Mouse (Mus musculus) megakaryocyte progenitor cell, adult 5-6 weeks (primary cell): ENCODE data around the gene Aoc3. TPM values are rescaled to one million over a fixed set of nuclear protein-coding genes. Genes with fewer than 3 reads are reported as not detected.
"Not testable (repeated sequence)": the region's sequence is repeated elsewhere in the genome, so short reads cannot be mapped to it uniquely, and the experiment has no call there.

ENCODE experiments used
- ATAC-seq: replicated peaks from 2 replicates; pipeline ENCODE4 v1.8.0; 2016; ENCODE audit warnings: mild to moderate bottlenecking, moderate TSS enrichment, inconsistent platforms; ENCODE audit not compliant: poor library complexity
- total RNA-seq, 2 experiments: library from RNA; stranded (forward) in 1 of 2; stranded (reverse) in 1 of 2; fragments of 157-497, 149-512 nt in 1 of 2; fragments of 200-1000 nt in 1 of 2; gene quantifications; 2 replicates each; pipeline versions ENCODE4 v1.2.3 to v1.2.4; 2015 to 2017

Gene Aoc3
- total RNA-seq, 2 experiments from 2014 or later: 0.15 TPM; not detected in 1

- peak; percentile 39; the same call in 1 of the 2 replicates for ATAC-seq
Measured at GRCm38 (mm10) chr11:101364531-101364931, 34.1 kb downstream of the Aoc3 start.

- ATAC-seq: no peak
Measured at GRCm38 (mm10) chr11:101367326-101367935, 37.0 kb downstream of the Aoc3 start, which contains the start of gene G6pc. Gene G6pc, plus strand, starts transcription at chr11:101367561.

GRCm38 (mm10) chr11:101370141-101370540, 39.7 kb downstream of the Aoc3 start:
- ATAC-seq: no peak

- no peak for ATAC-seq
Measured at GRCm38 (mm10) chr11:101374421-101374938, 44.1 kb downstream of the Aoc3 start.

- not testable (repeated sequence) for ATAC-seq
Measured at GRCm38 (mm10) chr11:101378196-101378595, 47.8 kb downstream of the Aoc3 start.

GRCm38 (mm10) chr11:101378926-101379325, 48.5 kb downstream of the Aoc3 start:
- ATAC-seq: no peak

GRCm38 (mm10) chr11:101381817-101382216, 51.4 kb downstream of the Aoc3 start:
- ATAC-seq: no peak

Other genes with a start within 250 kb of the Aoc3 start
- 19.8 and 28.1 TPM in 2 replicates for gene Coasy, start 248.0 kb upstream of the Aoc3 start, total RNA-seq (2015)
- 28.0 and 31.7 TPM in 2 replicates for gene Coasy, start 248.0 kb upstream of the Aoc3 start, total RNA-seq (2017)
- gene Mlx, start 243.3 kb upstream of the Aoc3 start, total RNA-seq (2015): 76.4 and 83.6 TPM in 2 replicates
- gene Mlx, start 243.3 kb upstream of the Aoc3 start, total RNA-seq (2017): 84.7 and 90.0 TPM in 2 replicates
- 32.7 and 40.2 TPM in 2 replicates for gene Psmc3ip, start 235.2 kb upstream of the Aoc3 start, total RNA-seq (2015)
- 58.6 and 67.8 TPM in 2 replicates for gene Psmc3ip, start 235.2 kb upstream of the Aoc3 start, total RNA-seq (2017)
- 7.3 and 8.1 TPM in 2 replicates for gene Retreg3, start 210.7 kb upstream of the Aoc3 start, total RNA-seq (2015)
- gene Retreg3, start 210.7 kb upstream of the Aoc3 start, total RNA-seq (2017): 24.0 and 25.7 TPM in 2 replicates
- 20.7 and 21.2 TPM in 2 replicates for gene Tubg1, start 210.7 kb upstream of the Aoc3 start, total RNA-seq (2015)
- 41.4 and 43.3 TPM in 2 replicates for gene Tubg1, start 210.7 kb upstream of the Aoc3 start, total RNA-seq (2017)
- not detected in 2 replicates for gene Tubg2, start 174.7 kb upstream of the Aoc3 start, total RNA-seq (2015)
- not detected in 2 replicates for gene Tubg2, start 174.7 kb upstream of the Aoc3 start, total RNA-seq (2017)
- gene Cntnap1, start 160.1 kb upstream of the Aoc3 start, total RNA-seq (2015): 0.51 and 0.77 TPM in 2 replicates
- 0.34 and 0.87 TPM in 2 replicates for gene Cntnap1, start 160.1 kb upstream of the Aoc3 start, total RNA-seq (2017)
- gene Plekhh3, start 159.3 kb upstream of the Aoc3 start, total RNA-seq (2015): 0.66 TPM in 1 of 2 replicates, not detected in the other
- gene Plekhh3, start 159.3 kb upstream of the Aoc3 start, total RNA-seq (2017): 0.14 and 1.0 TPM in 2 replicates
- not detected in 2 replicates for gene Ccr10, start 155.2 kb upstream of the Aoc3 start, total RNA-seq (2015)
- gene Ccr10, start 155.2 kb upstream of the Aoc3 start, total RNA-seq (2017): 0.41 TPM in 1 of 2 replicates, not detected in the other
- 13.8 and 15.8 TPM in 2 replicates for gene Ezh1, start 104.1 kb upstream of the Aoc3 start, total RNA-seq (2015)
- 13.2 and 15.8 TPM in 2 replicates for gene Ezh1, start 104.1 kb upstream of the Aoc3 start, total RNA-seq (2017)
- 0.88 TPM in 1 of 2 replicates, not detected in the other for gene Ramp2, start 84.6 kb upstream of the Aoc3 start, total RNA-seq (2015)
- gene Ramp2, start 84.6 kb upstream of the Aoc3 start, total RNA-seq (2017): 1.9 TPM in 1 of 2 replicates, not detected in the other
- gene Vps25, start 76.9 kb upstream of the Aoc3 start, total RNA-seq (2015): 261 and 263 TPM in 2 replicates
- 70.4 and 86.9 TPM in 2 replicates for gene Vps25, start 76.9 kb upstream of the Aoc3 start, total RNA-seq (2017)
- gene Wnk4, start 70.0 kb upstream of the Aoc3 start, total RNA-seq (2015): not detected in 2 replicates
- gene Wnk4, start 70.0 kb upstream of the Aoc3 start, total RNA-seq (2017): not detected in 2 replicates
- 1.1 and 2.0 TPM in 2 replicates for gene Cntd1, start 51.6 kb upstream of the Aoc3 start, total RNA-seq (2015)
- gene Cntd1, start 51.6 kb upstream of the Aoc3 start, total RNA-seq (2017): 1.2 and 1.3 TPM in 2 replicates
- 74.0 and 91.0 TPM in 2 replicates for gene Coa3, start 51.5 kb upstream of the Aoc3 start, total RNA-seq (2015)
- gene Coa3, start 51.5 kb upstream of the Aoc3 start, total RNA-seq (2017): 43.7 and 47.8 TPM in 2 replicates
- 49.8 and 61.2 TPM in 2 replicates for gene Becn1, start 28.3 kb upstream of the Aoc3 start, total RNA-seq (2015)
- 161 and 166 TPM in 2 replicates for gene Becn1, start 28.3 kb upstream of the Aoc3 start, total RNA-seq (2017)
- gene Psme3, start 14.4 kb upstream of the Aoc3 start, total RNA-seq (2015): 208 and 220 TPM in 2 replicates
- 116 and 120 TPM in 2 replicates for gene Psme3, start 14.4 kb upstream of the Aoc3 start, total RNA-seq (2017)
- gene Aoc2, start 5.5 kb upstream of the Aoc3 start, total RNA-seq (2015): 1.5 and 2.0 TPM in 2 replicates
- 0.75 and 1.6 TPM in 2 replicates for gene Aoc2, start 5.5 kb upstream of the Aoc3 start, total RNA-seq (2017)
- gene G6pc, start 37.0 kb downstream of the Aoc3 start, total RNA-seq (2015): not detected in 2 replicates
- not detected in 2 replicates for gene G6pc, start 37.0 kb downstream of the Aoc3 start, total RNA-seq (2017)
- gene Aarsd1, start 87.0 kb downstream of the Aoc3 start, total RNA-seq (2015): 41.4 and 52.1 TPM in 2 replicates
- gene Aarsd1, start 87.0 kb downstream of the Aoc3 start, total RNA-seq (2017): 77.8 and 79.3 TPM in 2 replicates
- 3.9 and 5.4 TPM in 2 replicates for gene Gm27029, start 94.2 kb downstream of the Aoc3 start, total RNA-seq (2015)
- 0.25 and 1.6 TPM in 2 replicates for gene Gm27029, start 94.2 kb downstream of the Aoc3 start, total RNA-seq (2017)
- 3.3 and 4.1 TPM in 2 replicates for gene Rundc1, start 94.5 kb downstream of the Aoc3 start, total RNA-seq (2015)
- gene Rundc1, start 94.5 kb downstream of the Aoc3 start, total RNA-seq (2017): 4.5 and 4.7 TPM in 2 replicates
- 0.17 and 0.42 TPM in 2 replicates for gene Ptges3l, start 94.7 kb downstream of the Aoc3 start, total RNA-seq (2015)
- 0.71 and 4.1 TPM in 2 replicates for gene Ptges3l, start 94.7 kb downstream of the Aoc3 start, total RNA-seq (2017)
- gene Rpl27, start 111.7 kb downstream of the Aoc3 start, total RNA-seq (2015): 500 and 587 TPM in 2 replicates
- gene Rpl27, start 111.7 kb downstream of the Aoc3 start, total RNA-seq (2017): 3,389 and 3,728 TPM in 2 replicates
- gene Ifi35, start 117.8 kb downstream of the Aoc3 start, total RNA-seq (2015): 27.2 and 31.7 TPM in 2 replicates
- gene Ifi35, start 117.8 kb downstream of the Aoc3 start, total RNA-seq (2017): 31.1 and 32.6 TPM in 2 replicates
- gene Rnd2, start 134.4 kb downstream of the Aoc3 start, total RNA-seq (2015): 2.0 and 3.9 TPM in 2 replicates
- 1.00 and 3.9 TPM in 2 replicates for gene Rnd2, start 134.4 kb downstream of the Aoc3 start, total RNA-seq (2017)
- gene Vat1, start 135.6 kb downstream of the Aoc3 start, total RNA-seq (2015): 83.6 and 92.8 TPM in 2 replicates
- 47.9 and 50.0 TPM in 2 replicates for gene Vat1, start 135.6 kb downstream of the Aoc3 start, total RNA-seq (2017)
- gene Brca1, start 221.3 kb downstream of the Aoc3 start, total RNA-seq (2015): 25.1 and 31.4 TPM in 2 replicates
- gene Brca1, start 221.3 kb downstream of the Aoc3 start, total RNA-seq (2017): 36.0 and 47.2 TPM in 2 replicates
- gene Nbr1, start 221.5 kb downstream of the Aoc3 start, total RNA-seq (2015): 28.1 and 33.7 TPM in 2 replicates
- gene Nbr1, start 221.5 kb downstream of the Aoc3 start, total RNA-seq (2017): 40.9 and 46.7 TPM in 2 replicates